Mouse (Mus musculus): Measurements from ENCODE around the gene Cdc73. TPM values are rescaled to one million over a fixed set of nuclear protein-coding genes. Genes with fewer than 3 reads are reported as not detected.
"Not testable (repeated sequence)": the region's sequence is repeated elsewhere in the genome, so short reads cannot be mapped to it uniquely, and the experiment has no call there.

The Cdc73 gene
- polyA plus RNA-seq, 1 experiment from 2014 or later: 18.5 TPM

DNA sequence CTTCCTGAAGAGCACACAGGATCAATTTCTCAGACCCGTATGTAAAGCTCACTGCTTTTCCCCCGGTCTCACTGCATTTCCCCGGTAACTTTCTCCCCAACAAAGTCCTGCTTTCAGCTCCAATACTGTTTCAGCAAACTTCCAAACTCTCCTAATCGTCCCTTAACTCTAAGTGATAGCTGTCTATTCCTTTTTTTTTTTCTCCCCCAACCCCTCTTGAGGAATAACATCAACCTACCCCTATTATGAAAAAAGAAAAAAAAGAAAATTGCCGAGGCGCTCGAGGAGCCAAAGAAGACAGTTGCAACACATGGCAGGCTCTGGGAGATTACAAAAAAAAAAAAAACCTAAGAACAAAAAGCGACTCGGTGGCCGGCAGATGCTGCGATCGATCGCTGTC is 957 bp downstream of the Cdc73 start:
- peak overlapping the region; percentile 60 for H3K4me2 ChIP-seq (replicated peaks; ENCODE audit: low read depth, low read length)
- peak overlapping the region; percentile 89 for H3K9ac ChIP-seq (replicated peaks; ENCODE audit: low read length)
- 0 out of 2 replicates have a peak, but pooled peaks cover 3% of the 10 kb centered on the region for H3K4me1 ChIP-seq (ENCODE audit: insufficient read depth, low read length)
- no peaks in the 10 kb centered on the region for H3K27me3 ChIP-seq (ENCODE audit: insufficient read depth, low read length)
- H3K36me3 ChIP-seq (ENCODE audit: insufficient read depth, low read length): peaks cover 5% of the 10 kb centered on the region
- WGBS: 1% methylated on average over 13 of the region's 13 CpGs
- no peak for ATAC-seq (ENCODE audit: low FRiP score, low TSS enrichment)
- no peaks in the 10 kb centered on the region for H3K9me3 ChIP-seq (ENCODE audit: low read length)
- H3K4me3 ChIP-seq (ENCODE audit: low read length): peak overlapping the region; percentile 83
- peak overlapping the region; percentile 93 for H3K27ac ChIP-seq (ENCODE audit: low read length)

DNA sequence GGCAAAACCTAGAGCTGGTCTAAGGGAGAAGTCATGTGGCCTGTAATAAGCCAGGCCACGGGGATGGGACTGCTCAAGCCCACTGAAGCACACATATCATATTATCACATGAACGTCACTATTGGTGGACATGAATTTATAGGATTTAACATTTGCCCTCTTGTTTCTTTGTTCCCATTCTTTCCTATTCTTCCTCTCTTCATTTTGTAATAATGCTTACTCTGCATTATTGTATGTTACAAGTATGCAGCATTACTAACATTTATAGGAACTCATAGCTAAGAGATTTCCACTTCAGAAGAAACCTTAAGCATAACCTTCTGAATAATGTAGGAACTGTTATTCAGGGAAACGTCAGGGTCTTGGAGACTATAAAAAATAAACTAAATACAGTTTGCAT is 17.8 kb downstream of the Cdc73 start:
- Histone ChIP-seq H3K9me3 (ENCODE audit: low read length) (no peaks in the 10 kb centered on the region), H3K27ac (ENCODE audit: low read length) (no peak overlapping the region), H3K27me3 (ENCODE audit: insufficient read depth, low read length) (no peaks in the 10 kb centered on the region), H3K4me1 (ENCODE audit: insufficient read depth, low read length) (no peaks in the 10 kb centered on the region), H3K4me3 (ENCODE audit: low read length) (no peak overlapping the region), H3K4me2 (replicated peaks; ENCODE audit: low read depth, low read length) (no peak overlapping the region), H3K9ac (replicated peaks; ENCODE audit: low read length) (no peak overlapping the region), H3K36me3 (ENCODE audit: insufficient read depth, low read length) (peaks cover 27% of the 10 kb centered on the region)
- no peak for ATAC-seq (ENCODE audit: low FRiP score, low TSS enrichment)
- whole genome bisulfite sequencing: 88% methylated on average over 3 of the region's 3 CpGs

DNA sequence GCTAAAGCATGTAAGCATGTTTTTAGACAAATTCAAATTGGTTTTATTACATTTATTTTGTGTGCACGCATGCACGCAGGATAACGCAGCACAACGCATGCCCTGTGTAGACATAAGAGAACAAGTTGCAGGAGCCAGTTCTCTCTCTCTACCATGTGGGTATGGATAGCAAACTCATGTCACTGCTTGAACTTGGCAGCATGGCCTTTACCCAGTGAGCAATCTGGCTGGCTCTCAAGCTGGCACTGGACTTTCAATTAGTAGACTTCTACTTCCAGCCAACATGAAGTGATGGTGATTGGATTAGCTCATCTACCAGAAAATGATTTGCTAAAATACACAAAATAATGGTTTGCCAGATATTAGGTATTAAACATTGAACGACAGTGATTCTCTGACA is 21.6 kb downstream of the Cdc73 start:
- Histone ChIP-seq H3K4me2 (replicated peaks; ENCODE audit: low read depth, low read length) (no peak overlapping the region), H3K9ac (replicated peaks; ENCODE audit: low read length) (no peak overlapping the region), H3K36me3 (ENCODE audit: insufficient read depth, low read length) (peaks cover 19% of the 10 kb centered on the region), H3K27ac (ENCODE audit: low read length) (no peak overlapping the region), H3K9me3 (ENCODE audit: low read length) (no peaks in the 10 kb centered on the region), H3K27me3 (ENCODE audit: insufficient read depth, low read length) (no peaks in the 10 kb centered on the region), H3K4me1 (ENCODE audit: insufficient read depth, low read length) (no peaks in the 10 kb centered on the region), H3K4me3 (ENCODE audit: low read length) (no peak overlapping the region)
- no peak for ATAC-seq (ENCODE audit: low FRiP score, low TSS enrichment)
- WGBS: 98% methylated on average over 5 of the region's 5 CpGs

DNA sequence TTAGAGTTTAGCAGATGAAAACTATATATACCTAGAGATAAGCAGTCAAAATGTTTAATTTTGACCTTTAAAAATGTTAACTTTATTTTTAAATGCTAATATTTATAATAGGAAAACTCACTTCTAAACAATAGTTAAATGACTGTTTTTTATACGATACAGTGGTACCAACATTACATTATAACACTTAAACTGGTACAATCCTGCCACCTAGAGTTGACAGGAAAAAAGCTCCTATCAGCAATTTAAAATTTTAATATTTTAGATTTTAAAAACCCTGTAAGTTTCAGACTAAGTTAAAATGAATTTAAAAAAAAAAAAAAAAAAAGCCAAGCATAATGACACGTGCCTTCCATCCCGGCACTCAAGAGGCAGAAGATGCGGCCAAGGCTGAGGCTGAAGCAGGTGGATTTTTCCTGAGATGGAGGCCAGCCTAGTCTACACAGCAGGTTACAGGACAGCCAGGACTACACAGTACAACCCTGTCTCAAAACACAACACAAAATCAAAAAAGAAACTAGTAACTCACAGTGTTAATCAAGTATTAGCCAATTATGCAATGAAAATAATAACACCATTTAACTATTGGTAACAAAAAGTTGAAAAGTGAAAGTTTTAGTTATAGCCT is 26.8 kb downstream of the Cdc73 start:
- no peak for ATAC-seq (ENCODE audit: low FRiP score, low TSS enrichment)
- Histone ChIP-seq H3K27ac (ENCODE audit: low read length) (no peak overlapping the region), H3K4me3 (ENCODE audit: low read length) (no peak overlapping the region), H3K27me3 (ENCODE audit: insufficient read depth, low read length) (no peaks in the 10 kb centered on the region), H3K9me3 (ENCODE audit: low read length) (no peaks in the 10 kb centered on the region), H3K4me1 (ENCODE audit: insufficient read depth, low read length) (no peaks in the 10 kb centered on the region), H3K4me2 (replicated peaks; ENCODE audit: low read depth, low read length) (no peak overlapping the region), H3K9ac (replicated peaks; ENCODE audit: low read length) (no peak overlapping the region), H3K36me3 (ENCODE audit: insufficient read depth, low read length) (peaks cover 21% of the 10 kb centered on the region)
- WGBS: 93% methylated on average over 4 of the region's 4 CpGs

DNA sequence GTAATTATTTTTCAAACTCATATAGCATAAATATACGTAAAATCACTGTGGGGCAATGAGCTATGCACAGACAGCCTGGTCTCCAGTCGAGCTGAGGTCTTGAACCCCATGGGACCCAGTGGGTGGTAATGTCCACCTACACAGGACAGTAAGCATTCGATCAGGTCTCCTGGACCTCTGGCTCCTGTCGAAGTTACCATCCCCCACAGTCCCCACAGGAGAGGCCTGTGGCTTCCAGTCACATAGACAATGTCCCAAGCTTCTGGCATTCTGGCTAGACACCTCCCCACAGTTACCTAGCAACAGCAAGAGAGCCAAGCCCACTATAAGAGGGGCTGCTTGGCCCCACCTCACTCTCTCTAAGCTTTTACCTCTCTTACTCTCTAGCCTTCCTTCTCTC is 37.9 kb downstream of the Cdc73 start:
- peaks cover 25% of the 10 kb centered on the region; the same call in 1 of the 2 replicates for H3K36me3 ChIP-seq (ENCODE audit: insufficient read depth, low read length)
- not testable (repeated sequence) for H3K27ac ChIP-seq (ENCODE audit: low read length); H3K4me3 ChIP-seq (ENCODE audit: low read length); H3K9ac ChIP-seq (replicated peaks; ENCODE audit: low read length); H3K4me2 ChIP-seq (replicated peaks; ENCODE audit: low read depth, low read length); H3K27me3 ChIP-seq (ENCODE audit: insufficient read depth, low read length); H3K4me1 ChIP-seq (ENCODE audit: insufficient read depth, low read length); H3K9me3 ChIP-seq (ENCODE audit: low read length); ATAC-seq (ENCODE audit: low FRiP score, low TSS enrichment)
- WGBS: 94% methylated on average over 4 of the region's 4 CpGs

DNA sequence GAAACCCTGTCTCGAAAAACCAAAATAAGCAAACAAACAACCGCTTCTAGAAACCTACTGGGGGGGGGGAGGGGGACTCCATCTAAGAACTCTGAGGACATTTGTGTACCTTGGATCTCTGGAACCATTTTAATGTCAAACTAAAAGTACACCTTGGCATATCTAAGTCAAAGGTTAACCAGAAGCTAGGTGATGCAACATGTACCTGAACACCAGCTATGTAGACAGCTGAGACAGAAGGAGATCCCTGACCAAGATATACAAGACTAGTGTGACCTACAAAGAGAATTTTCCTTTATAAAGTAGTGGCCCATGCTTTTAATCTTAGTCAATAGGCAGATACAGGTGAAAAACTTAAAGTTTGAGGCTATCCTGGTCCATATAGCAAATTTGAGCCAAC is 39.5 kb downstream of the Cdc73 start:
- Histone ChIP-seq H3K4me3 (ENCODE audit: low read length) (no peak overlapping the region), H3K27me3 (ENCODE audit: insufficient read depth, low read length) (no peaks in the 10 kb centered on the region), H3K4me1 (ENCODE audit: insufficient read depth, low read length) (no peaks in the 10 kb centered on the region), H3K36me3 (ENCODE audit: insufficient read depth, low read length) (peaks cover 22% of the 10 kb centered on the region; the same call in 1 of the 2 replicates), H3K9ac (replicated peaks; ENCODE audit: low read length) (no peak overlapping the region), H3K4me2 (replicated peaks; ENCODE audit: low read depth, low read length) (no peak overlapping the region), H3K9me3 (ENCODE audit: low read length) (no peaks in the 10 kb centered on the region), H3K27ac (ENCODE audit: low read length) (no peak overlapping the region)
- ATAC-seq (ENCODE audit: low FRiP score, low TSS enrichment): no peak
- WGBS: 94% methylated on average over 2 of the region's 2 CpGs

DNA sequence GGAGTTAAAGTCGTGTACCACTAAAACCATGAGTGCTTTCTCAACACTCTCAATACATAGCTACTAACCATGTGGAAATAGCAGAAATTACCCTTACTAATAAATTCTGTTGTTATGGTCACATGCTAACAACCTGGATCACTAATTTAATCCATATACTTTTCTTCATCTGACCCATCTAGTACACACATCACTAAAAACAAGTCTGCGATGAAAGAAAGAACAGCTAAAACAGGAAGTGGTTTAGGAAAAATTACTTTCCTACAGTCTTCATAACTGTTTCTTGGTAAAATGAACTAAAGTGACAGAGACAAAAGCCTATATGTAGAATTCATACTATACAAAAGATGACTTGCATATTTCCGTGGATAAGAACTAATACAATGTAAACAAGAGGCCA is 49.0 kb downstream of the Cdc73 start:
- Histone ChIP-seq H3K9ac (replicated peaks; ENCODE audit: low read length) (no peak overlapping the region), H3K4me3 (ENCODE audit: low read length) (no peak overlapping the region), H3K4me1 (ENCODE audit: insufficient read depth, low read length) (no peaks in the 10 kb centered on the region), H3K27me3 (ENCODE audit: insufficient read depth, low read length) (no peaks in the 10 kb centered on the region), H3K36me3 (ENCODE audit: insufficient read depth, low read length) (no peaks in the 10 kb centered on the region; the same call in 1 of the 2 replicates), H3K27ac (ENCODE audit: low read length) (no peak overlapping the region), H3K9me3 (ENCODE audit: low read length) (no peaks in the 10 kb centered on the region), H3K4me2 (replicated peaks; ENCODE audit: low read depth, low read length) (no peak overlapping the region)
- no peak for ATAC-seq (ENCODE audit: low FRiP score, low TSS enrichment)
- WGBS: 90% methylated on average over 3 of the region's 3 CpGs

DNA sequence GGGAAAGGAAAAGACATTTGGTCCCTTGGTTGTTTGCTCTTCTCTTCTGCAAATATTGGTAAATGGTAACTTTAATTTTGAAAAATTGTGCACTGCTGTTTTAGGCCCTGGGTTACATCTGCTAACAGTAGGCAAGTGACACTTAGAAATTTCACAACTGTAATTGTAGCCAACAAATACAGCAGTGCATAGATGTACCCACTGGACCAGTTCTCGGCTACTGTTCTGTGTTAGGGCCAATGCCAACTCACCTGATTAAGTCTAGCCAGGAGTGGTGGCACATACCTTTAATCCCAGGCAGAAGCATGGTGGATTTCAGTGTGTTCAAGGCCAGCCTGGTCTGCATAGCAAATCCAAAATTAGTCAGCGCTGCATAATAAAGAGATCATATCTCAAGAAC is 52.4 kb downstream of the Cdc73 start:
- Histone ChIP-seq H3K9me3 (ENCODE audit: low read length) (no peaks in the 10 kb centered on the region), H3K9ac (replicated peaks; ENCODE audit: low read length) (no peak overlapping the region), H3K27me3 (ENCODE audit: insufficient read depth, low read length) (no peaks in the 10 kb centered on the region), H3K4me3 (ENCODE audit: low read length) (no peak overlapping the region), H3K27ac (ENCODE audit: low read length) (no peak overlapping the region), H3K4me2 (replicated peaks; ENCODE audit: low read depth, low read length) (no peak overlapping the region), H3K36me3 (ENCODE audit: insufficient read depth, low read length) (no peaks in the 10 kb centered on the region; the same call in 1 of the 2 replicates), H3K4me1 (ENCODE audit: insufficient read depth, low read length) (no peaks in the 10 kb centered on the region)
- no peak for ATAC-seq (ENCODE audit: low FRiP score, low TSS enrichment)
- WGBS: 94% methylated on average over 2 of the region's 2 CpGs

DNA sequence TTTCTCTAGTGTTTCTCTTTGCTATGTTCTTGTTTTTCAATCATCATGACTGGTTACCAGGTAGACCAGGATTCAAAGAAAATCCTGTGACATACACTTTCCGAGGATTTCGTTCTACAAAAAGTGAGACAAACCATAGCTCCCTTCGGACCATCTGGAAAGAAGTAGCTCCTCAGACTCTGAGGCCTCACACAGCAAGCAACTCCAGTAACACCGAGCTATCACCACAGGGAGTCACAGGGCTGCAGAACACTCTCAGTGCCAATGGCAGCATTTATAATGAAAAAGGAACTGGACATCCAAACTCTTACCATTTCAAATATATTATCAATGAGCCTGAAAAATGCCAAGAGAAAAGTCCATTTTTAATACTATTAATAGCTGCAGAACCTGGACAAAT is 56.5 kb downstream of the Cdc73 start:
- ATAC-seq (ENCODE audit: low FRiP score, low TSS enrichment): no peak
- Histone ChIP-seq H3K27ac (ENCODE audit: low read length) (no peak overlapping the region), H3K27me3 (ENCODE audit: insufficient read depth, low read length) (no peaks in the 10 kb centered on the region), H3K9me3 (ENCODE audit: low read length) (no peaks in the 10 kb centered on the region), H3K36me3 (ENCODE audit: insufficient read depth, low read length) (no peaks in the 10 kb centered on the region; the same call in 1 of the 2 replicates), H3K4me2 (replicated peaks; ENCODE audit: low read depth, low read length) (no peak overlapping the region), H3K9ac (replicated peaks; ENCODE audit: low read length) (no peak overlapping the region), H3K4me3 (ENCODE audit: low read length) (no peak overlapping the region), H3K4me1 (ENCODE audit: insufficient read depth, low read length) (no peaks in the 10 kb centered on the region)
- 84% methylated on average over 4 of the region's 4 CpGs for WGBS

DNA sequence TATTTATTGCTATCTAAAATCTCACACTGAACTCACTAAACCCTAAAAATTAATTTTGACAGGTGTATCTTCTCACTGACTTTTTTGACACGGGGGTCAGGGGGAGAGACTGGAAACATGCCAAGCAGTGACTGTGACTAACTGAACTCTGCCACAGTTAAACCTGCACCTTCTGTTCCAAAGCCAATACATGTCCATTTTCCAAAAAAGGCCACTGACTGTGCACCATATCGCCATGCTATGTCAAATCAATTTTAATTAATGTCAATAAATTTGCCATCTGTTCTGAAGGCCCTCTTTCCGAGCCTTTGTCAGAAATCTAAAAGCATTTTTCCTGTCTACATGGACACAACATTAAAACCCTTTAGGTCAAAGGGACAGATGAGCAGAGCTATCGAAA is 57.3 kb downstream of the Cdc73 start:
- no peak overlapping the region for H3K27ac ChIP-seq (ENCODE audit: low read length)
- 63% methylated on average over 4 of the region's 4 CpGs for WGBS
- no peaks in the 10 kb centered on the region; the same call in 1 of the 2 replicates for H3K36me3 ChIP-seq (ENCODE audit: insufficient read depth, low read length)
- H3K9ac ChIP-seq (replicated peaks; ENCODE audit: low read length): no peak overlapping the region
- no peak overlapping the region for H3K4me2 ChIP-seq (replicated peaks; ENCODE audit: low read depth, low read length)
- peaks cover 4% of the 10 kb centered on the region; the same call in 1 of the 2 replicates for H3K4me1 ChIP-seq (ENCODE audit: insufficient read depth, low read length)
- H3K4me3 ChIP-seq (ENCODE audit: low read length): no peak overlapping the region
- H3K27me3 ChIP-seq (ENCODE audit: insufficient read depth, low read length): no peaks in the 10 kb centered on the region
- no peaks in the 10 kb centered on the region for H3K9me3 ChIP-seq (ENCODE audit: low read length)
- ATAC-seq (ENCODE audit: low FRiP score, low TSS enrichment): no peak
